Mouse (Mus musculus) cerebellum, adult 11-12 months (tissue): ENCODE measurements around the gene Gse1.

ENCODE experiments used
- DNase-seq: peaks from one replicate; pipeline ENCODE4 v3.0.0; 2022

The Gse1 gene

DNA sequence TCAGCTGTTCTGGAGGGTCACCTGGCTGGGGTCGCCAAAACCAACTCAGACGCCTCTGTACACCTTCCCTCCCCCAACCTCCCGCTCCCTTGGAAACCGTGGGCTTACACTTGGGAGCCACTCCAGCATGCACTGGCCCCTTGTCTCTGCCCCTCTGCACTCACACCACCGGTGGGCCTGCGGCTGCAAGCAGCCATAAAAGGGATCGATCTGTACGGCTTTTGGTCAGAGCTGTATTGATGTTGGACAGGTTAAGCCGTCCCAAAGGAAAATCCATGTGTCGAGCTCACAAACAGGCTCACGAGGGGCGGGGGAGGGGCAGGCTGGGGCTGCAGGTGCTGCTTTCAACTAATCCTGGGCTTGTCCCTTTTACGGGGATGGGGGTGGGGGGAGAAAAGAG lies 314.7 kb downstream of the Gse1 start:
- DNase-seq, result peak; percentile 54

DNA sequence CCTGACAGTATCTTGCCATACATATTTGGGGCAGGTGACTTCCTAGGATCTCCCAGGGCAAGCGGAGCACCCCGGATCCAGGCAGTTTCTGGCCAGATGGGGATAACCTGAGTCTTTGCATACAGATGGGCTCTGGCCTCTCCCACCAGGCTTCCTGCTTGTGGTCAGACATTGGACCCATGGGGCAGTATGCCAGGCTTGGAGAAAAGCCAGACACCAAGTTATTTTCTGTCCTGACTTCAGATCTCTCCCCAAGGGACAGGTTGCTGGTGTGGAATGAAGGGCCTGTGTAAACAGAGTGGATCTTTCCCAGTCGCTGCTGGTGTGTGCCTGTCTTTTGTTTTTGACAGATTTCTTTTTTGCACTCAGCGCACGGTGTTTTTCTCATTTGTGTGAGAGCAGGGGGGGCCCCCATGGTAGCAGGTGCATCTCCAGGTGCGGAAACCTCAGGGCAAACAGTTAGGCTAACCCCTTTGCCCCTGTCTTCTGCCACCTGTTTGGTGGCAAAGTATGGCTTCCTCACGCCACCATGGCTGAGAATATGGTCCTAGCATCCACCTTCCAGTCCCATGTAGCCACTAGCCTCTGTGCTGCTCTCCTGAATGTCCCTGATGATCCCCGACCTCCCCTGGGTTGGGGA lies 315.3 kb downstream of the Gse1 start:
- DNase-seq, result peak; percentile 66

DNA sequence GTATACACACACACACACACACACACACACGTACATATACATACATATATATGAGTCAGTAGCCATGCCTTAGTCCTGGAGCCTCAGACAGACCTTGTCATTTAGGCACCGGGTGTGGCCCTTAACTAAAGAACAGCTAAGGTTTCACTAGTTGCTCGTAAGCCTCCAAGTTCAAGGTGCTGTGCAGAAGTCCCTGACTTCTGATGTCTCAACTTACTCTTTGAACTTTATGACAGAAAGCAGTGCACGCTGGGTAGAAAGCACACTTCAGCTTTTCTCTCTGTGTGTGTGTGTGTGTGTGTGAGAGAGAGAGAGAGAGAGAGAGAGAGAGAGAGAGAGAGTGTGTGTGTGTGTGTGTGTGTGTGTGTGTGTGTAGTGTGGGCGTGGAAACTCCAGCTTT lies 315.9 kb downstream of the Gse1 start:
- no peak for DNase-seq

GRCm38 (mm10) chr8:120547562-120547961 lies 319.3 kb downstream of the Gse1 start:
- peak; percentile 73 for DNase-seq

GRCm38 (mm10) chr8:120548313-120548761 lies 320.1 kb downstream of the Gse1 start:
- peak; percentile 82 for DNase-seq

- DNase-seq, result peak; percentile 75
Observed at GRCm38 (mm10) chr8:120549321-120549921, 321.2 kb downstream of the Gse1 start.

GRCm38 (mm10) chr8:120549922-120550321 lies 321.7 kb downstream of the Gse1 start:
- peak; percentile 63 for DNase-seq

GRCm38 (mm10) chr8:120550430-120550829 lies 322.2 kb downstream of the Gse1 start:
- DNase-seq, result no peak

GRCm38 (mm10) chr8:120550937-120551676 lies 322.9 kb downstream of the Gse1 start:
- DNase-seq, result peak; percentile 75

DNA sequence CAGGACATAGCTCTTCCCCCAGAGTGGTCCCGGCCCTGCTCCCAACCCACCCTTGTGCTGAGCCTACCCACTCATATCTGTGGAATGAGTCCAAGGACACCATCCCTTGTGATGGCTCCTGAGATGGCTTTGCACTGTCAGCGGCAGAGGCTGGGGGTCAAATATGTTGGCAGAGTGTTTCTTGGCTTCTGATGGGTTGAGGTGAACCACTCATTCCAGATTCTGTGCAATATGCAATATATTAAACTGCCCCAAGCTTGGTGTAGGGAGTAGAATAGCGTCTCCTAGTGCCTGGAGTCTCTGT lies 323.4 kb downstream of the Gse1 start:
- no peak for DNase-seq

GRCm38 (mm10) chr8:120552509-120552908 lies 324.3 kb downstream of the Gse1 start:
- peak; percentile 70 for DNase-seq

GRCm38 (mm10) chr8:120553441-120554123 lies 325.3 kb downstream of the Gse1 start:
- DNase-seq, result peak; percentile 61

DNA sequence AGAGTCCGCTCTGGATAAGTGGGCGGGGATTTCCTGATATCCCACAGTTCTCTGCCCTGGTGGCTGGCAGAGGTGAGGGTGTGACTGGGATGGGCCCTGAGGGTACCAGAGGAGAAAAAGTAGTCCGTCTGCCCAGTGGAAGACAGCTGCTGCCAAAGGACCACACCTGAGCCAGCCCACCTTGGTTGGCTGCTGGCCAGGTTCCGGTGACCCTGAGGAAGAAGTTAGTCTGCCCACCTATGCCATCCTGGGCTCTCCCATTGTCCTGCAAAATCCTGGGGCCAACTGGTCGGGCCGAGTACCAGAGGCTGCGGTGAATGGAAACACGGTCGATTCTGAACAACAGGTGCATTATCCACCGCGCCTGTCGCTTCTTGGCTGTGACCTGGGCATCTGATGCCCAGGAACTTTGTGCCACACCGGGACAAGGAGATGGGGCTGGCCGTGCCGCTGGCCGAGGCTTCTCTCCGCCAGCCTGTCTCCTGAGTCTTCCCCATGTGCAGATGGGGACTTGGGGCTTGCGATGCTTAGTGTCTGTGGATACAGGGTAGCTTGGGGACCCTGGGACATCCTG lies 326.3 kb downstream of the Gse1 start:
- peak; percentile 71 for DNase-seq

GRCm38 (mm10) chr8:120556198-120556892 lies 328.1 kb downstream of the Gse1 start:
- peak; percentile 63 for DNase-seq

DNA sequence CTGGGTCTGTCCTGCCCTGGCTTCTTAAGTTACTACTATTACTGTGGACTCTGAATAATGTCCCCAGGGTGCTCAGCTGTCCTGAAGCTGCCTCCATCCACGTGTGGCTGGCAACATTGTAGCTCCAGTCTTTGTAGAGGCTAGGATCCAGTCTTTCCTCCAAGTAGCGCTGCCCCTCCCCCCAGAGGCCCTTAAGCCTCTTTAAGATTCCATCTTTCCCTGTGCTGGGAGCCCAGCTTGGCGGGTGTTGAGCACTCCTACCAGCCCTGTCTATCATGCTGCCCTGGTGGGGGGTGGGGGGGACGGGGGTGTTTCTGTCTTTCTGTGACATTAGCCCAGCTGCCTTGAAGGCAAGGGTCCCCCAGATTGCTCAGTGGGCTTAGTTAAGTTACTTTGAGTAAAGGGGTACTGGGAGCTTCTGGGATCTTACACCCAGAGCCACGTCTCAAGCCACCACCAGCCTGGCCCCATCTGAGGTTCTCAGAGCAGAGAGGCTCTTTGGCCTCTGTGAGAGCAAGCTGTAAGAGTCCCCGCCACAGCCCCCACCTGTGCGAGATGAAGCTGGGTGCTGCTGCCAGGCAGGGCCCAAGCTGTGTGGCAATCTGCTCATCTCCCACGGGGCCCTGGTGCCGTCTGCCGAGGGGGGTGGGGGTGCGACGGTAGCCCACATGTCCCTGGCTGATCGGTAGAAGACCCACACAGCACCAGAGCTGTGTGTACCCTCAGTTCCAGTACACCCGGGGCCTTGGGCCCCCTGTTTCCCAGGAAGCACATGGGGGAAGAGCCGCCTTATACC lies 329.1 kb downstream of the Gse1 start:
- DNase-seq, result peak; percentile 86

DNA sequence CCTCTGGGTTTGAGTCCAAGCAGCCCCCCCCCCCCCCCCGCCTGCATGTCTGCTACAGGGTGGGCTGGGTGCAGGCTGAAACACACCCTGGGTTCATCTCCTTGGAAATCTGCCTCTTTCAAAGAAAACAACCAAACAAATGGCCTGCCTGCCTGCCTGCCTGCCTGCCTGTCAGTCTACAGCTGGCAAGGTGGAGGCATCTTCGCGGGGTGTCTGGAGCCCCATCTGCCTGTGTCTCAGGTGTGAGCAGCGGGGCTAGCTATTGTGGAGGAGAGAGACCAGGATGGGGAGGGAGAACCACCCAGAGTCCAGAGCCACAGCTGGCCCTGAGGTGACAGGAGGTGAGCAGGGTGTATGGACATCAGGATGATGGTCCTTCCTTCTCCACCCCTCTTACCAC lies 329.9 kb downstream of the Gse1 start:
- DNase-seq, result peak; percentile 71

- DNase-seq, result no peak
Observed at GRCm38 (mm10) chr8:120559654-120560053, 331.4 kb downstream of the Gse1 start.

DNA sequence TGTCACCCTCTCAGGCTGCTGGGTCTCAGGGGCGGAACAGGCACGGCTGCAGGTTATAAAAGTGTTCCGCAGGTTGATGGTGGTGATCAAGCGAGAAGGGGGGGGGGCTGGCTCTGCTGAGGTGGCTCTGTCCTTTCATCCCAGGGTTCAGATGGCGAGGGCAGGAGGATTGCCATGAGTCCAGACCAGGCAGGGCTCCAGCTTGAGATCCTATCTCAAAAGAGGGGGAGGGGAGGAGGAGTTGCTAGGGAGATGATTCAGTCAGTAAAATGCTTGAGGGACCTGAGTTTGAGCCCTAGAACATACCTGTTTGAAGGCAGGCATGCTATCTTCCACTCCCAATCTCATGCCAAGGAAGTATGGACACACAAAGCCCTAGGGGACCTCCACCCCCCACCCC lies 332.3 kb downstream of the Gse1 start:
- DNase-seq, result no peak

GRCm38 (mm10) chr8:120561539-120562435 lies 333.5 kb downstream of the Gse1 start:
- peak; percentile 63 for DNase-seq

GRCm38 (mm10) chr8:120562680-120563347 lies 334.6 kb downstream of the Gse1 start:
- no peak for DNase-seq
